Mouse (Mus musculus) forebrain, postnatal 0 days (tissue): ENCODE measurements around the gene Lcn2. TPM values are rescaled to one million over a fixed set of nuclear protein-coding genes. Genes with fewer than 3 reads are reported as not detected.

Experiments
- ATAC-seq: fragments of 200-750 bp; cut with Nextera tagmentation; 2 replicates; pipeline ENCODE4 v1.8.0; 2017; ENCODE audit warnings: mild to moderate bottlenecking, moderate library complexity
- DNase-seq: peaks from one replicate; pipeline ENCODE4 v3.0.0-alpha.2; 2015
- H3K27ac ChIP-seq: fragments of 300-500 bp; sonication (generic); 2 replicates; pipeline ENCODE4 v1.5.1; 2014; ENCODE audit warnings: low read depth, mild to moderate bottlenecking, antibody characterized with exemption, low read length, moderate library complexity, mixed read lengths
- H3K27me3 ChIP-seq: fragments of 300-500 bp; sonication (generic); 2 replicates; pipeline ENCODE4 v1.6.1; 2014; ENCODE audit warnings: mild to moderate bottlenecking, low read length, mixed read lengths; ENCODE audit not compliant: insufficient read depth
- H3K36me3 ChIP-seq: fragments of 300-500 bp; sonication (generic); 2 replicates; pipeline ENCODE4 v1.6.1; 2014; ENCODE audit warnings: mild to moderate bottlenecking, moderate library complexity; ENCODE audit not compliant: insufficient read depth
- H3K4me1 ChIP-seq: fragments of 300-500 bp; sonication (generic); 2 replicates; pipeline ENCODE4 v1.6.1; 2014; ENCODE audit warnings: antibody characterized with exemption; ENCODE audit not compliant: insufficient read depth
- H3K4me2 ChIP-seq: fragments of 300-500 bp; sonication (generic); 2 replicates; pipeline ENCODE4 v1.6.1; 2014; ENCODE audit warnings: low read depth, mild to moderate bottlenecking, moderate library complexity
- H3K4me3 ChIP-seq: fragments of 300-500 bp; sonication (generic); 2 replicates; pipeline ENCODE4 v1.5.1; 2014; ENCODE audit warnings: low read depth, low read length, mixed read lengths
- H3K9ac ChIP-seq: fragments of 300-500 bp; sonication (generic); 2 replicates; pipeline ENCODE4 v1.6.1; 2014; ENCODE audit warnings: mild to moderate bottlenecking
- H3K9me3 ChIP-seq: fragments of 300-500 bp; sonication (generic); 2 replicates; pipeline ENCODE4 v1.6.1; 2016; ENCODE audit warnings: low read length
- CTCF ChIP-seq: sonication (generic); IDR thresholded peaks from 2 replicates; pipeline ENCODE4 v1.5.1; 2016; ENCODE audit warnings: antibody characterized with exemption, control low read depth, low read depth
- WGBS: fragments of 180-500 bp; shearing (Covaris S2); extraction: QIAGEN DNeasy Blood & Tissue Kit; methylation state at CpG from one replicate; pipeline ENCODE4 v1.1.7; 2014; 5-methylcytosine and 5-hydroxymethylcytosine counted together
- polyA plus RNA-seq: library from polyadenylated mRNA; unstranded; fragments of >200 nt; fragmentation: Nextera tagmentation; extraction: Ambion mirVana; gene quantifications from 2 replicates; pipeline ENCODE4 v1.2.1, GENCODE M21; 2015
- total RNA-seq: library from RNA; depleted of rRNA; stranded (reverse); fragments of >200 nt; gene quantifications from 2 replicates; pipeline ENCODE4 v1.2.3, GENCODE M21; 2014; rRNA removed

The Lcn2 gene
- total RNA-seq (0.54 and 1.2 TPM in 2 replicates), polyA plus RNA-seq (0.63 and 1.0 TPM in 2 replicates)

- TF ChIP-seq CTCF = no peak
- Histone ChIP-seq H3K9ac (no peak within 1 kb of the TSS), H3K4me3 (no peak within 1 kb of the TSS), H3K4me2 (no peak within 1 kb of the TSS), H3K27me3 (no peaks in the 10 kb centered on the region), H3K9me3 (no peaks in the 10 kb centered on the region), H3K4me1 (no peaks in the 10 kb centered on the region), H3K27ac (no peak within 1 kb of the TSS), H3K36me3 (no peaks in the 10 kb centered on the region)
- ATAC-seq = no peak
- WGBS = 57% methylated on average over 5 of the region's 5 CpGs
- DNase-seq = no peak
These were observed at the start of gene Lcn2 for GRCm38 (mm10) chr2:32387706-32388490. TSS of gene Lcn2 (minus strand) at chr2:32388252.

- 48% methylated on average over 2 of the region's 2 CpGs for WGBS
These were observed 49.6 kb upstream of the Lcn2 start for GRCm38 (mm10) chr2:32437612-32438166.

GRCm38 (mm10) chr2:32436686-32437372, 48.8 kb upstream of the Lcn2 start:
- whole genome bisulfite sequencing = 23% methylated on average over 3 of the region's 3 CpGs
- Histone ChIP-seq H3K27me3 (no peaks in the 10 kb centered on the region), H3K9ac (no peak overlapping the region), H3K27ac (peak overlapping the region; percentile 46; the same call in 1 of the 2 replicates), H3K9me3 (no peaks in the 10 kb centered on the region), H3K4me2 (no peak overlapping the region), H3K36me3 (no peaks in the 10 kb centered on the region), H3K4me3 (no peak overlapping the region), H3K4me1 (0 out of 2 replicates have a peak, but pooled peaks cover under 1% of the 10 kb centered on the region)
- ATAC-seq (peak; percentile 67), DNase-seq (peak; percentile 39)
- TF ChIP-seq CTCF = no peak

More at GRCm38 (mm10) chr2:32437612-32438166, 49.6 kb upstream of the Lcn2 start:
- no peaks in the 10 kb centered on the region for H3K27me3 ChIP-seq
- no peak overlapping the region for H3K4me3 ChIP-seq
- H3K9me3 ChIP-seq = no peaks in the 10 kb centered on the region
- no peaks in the 10 kb centered on the region for H3K4me1 ChIP-seq
- H3K27ac ChIP-seq = peak overlapping the region; percentile 46; the same call in 1 of the 2 replicates
- ATAC-seq = no peak
- no peak overlapping the region for H3K9ac ChIP-seq
- no peaks in the 10 kb centered on the region for H3K36me3 ChIP-seq
- no peak overlapping the region for H3K4me2 ChIP-seq
- DNase-seq = no peak
- no peak for TF ChIP-seq CTCF

- DNase-seq (peak; percentile 93), ATAC-seq (peak; percentile 96)
- Histone ChIP-seq H3K4me2 (peak overlapping the region; percentile 78), H3K4me1 (peaks cover 27% of the 10 kb centered on the region), H3K9me3 (no peaks in the 10 kb centered on the region), H3K9ac (peak overlapping the region; percentile 62), H3K27me3 (no peaks in the 10 kb centered on the region), H3K4me3 (peak overlapping the region; percentile 48), H3K27ac (peak overlapping the region; percentile 87), H3K36me3 (no peaks in the 10 kb centered on the region)
- no peak for TF ChIP-seq CTCF
- WGBS = 5% methylated on average over 18 of the region's 18 CpGs
These were observed 42.9 kb upstream of the Lcn2 start for GRCm38 (mm10) chr2:32430701-32431676.

- no peaks in the 10 kb centered on the region for H3K36me3 ChIP-seq
- no peaks in the 10 kb centered on the region for H3K27me3 ChIP-seq
- peak overlapping the region; percentile 37 for H3K4me3 ChIP-seq
- peak overlapping the region; percentile 78 for H3K27ac ChIP-seq
- ATAC-seq = no peak
- H3K9me3 ChIP-seq = no peaks in the 10 kb centered on the region
- peak overlapping the region; percentile 49 for H3K9ac ChIP-seq
- no peak for DNase-seq
- 58% methylated on average over 4 of the region's 4 CpGs for WGBS
- H3K4me1 ChIP-seq = peaks cover 30% of the 10 kb centered on the region
- H3K4me2 ChIP-seq = peak overlapping the region; percentile 78
- no peak for TF ChIP-seq CTCF
These were observed 41.3 kb upstream of the Lcn2 start for GRCm38 (mm10) chr2:32429215-32429891.

GRCm38 (mm10) chr2:32428262-32428722, 40.2 kb upstream of the Lcn2 start:
- Histone ChIP-seq H3K9ac (peak overlapping the region; percentile 49), H3K4me2 (peak overlapping the region; percentile 78), H3K4me3 (peak overlapping the region; percentile 37), H3K27me3 (no peaks in the 10 kb centered on the region), H3K36me3 (no peaks in the 10 kb centered on the region), H3K27ac (peak overlapping the region; percentile 78), H3K4me1 (peaks cover 39% of the 10 kb centered on the region), H3K9me3 (no peaks in the 10 kb centered on the region)
- no peak for TF ChIP-seq CTCF
- peak; percentile 86 for DNase-seq
- peak; percentile 88 for ATAC-seq
- 14% methylated on average over 8 of the region's 8 CpGs for WGBS
